Mouse (Mus musculus) testis, adult 2 months (tissue): Measurements from ENCODE around the gene Nav3. TPM values are rescaled to one million over a fixed set of nuclear protein-coding genes. Genes with fewer than 3 reads are reported as not detected.

Experiments used
- H3K27ac ChIP-seq: fragments of 200-500 bp; 2 replicates; pipeline ENCODE4 v1.5.1; 2012; ENCODE audit warnings: low read depth, low read length; ENCODE audit not compliant: control insufficient read depth, insufficient read depth
- H3K27me3 ChIP-seq: fragments of 200-500 bp; 2 replicates; pipeline ENCODE4 v1.6.1; 2012; ENCODE audit warnings: mild to moderate bottlenecking, low read length, moderate library complexity; ENCODE audit not compliant: control insufficient read depth, insufficient read depth
- H3K36me3 ChIP-seq: fragments of 200-500 bp; 2 replicates; pipeline ENCODE4 v1.6.1; 2012; ENCODE audit warnings: mild to moderate bottlenecking, low read length; ENCODE audit not compliant: control insufficient read depth, insufficient read depth
- H3K4me1 ChIP-seq: fragments of 200-500 bp; 2 replicates; pipeline ENCODE4 v1.6.1; 2012; ENCODE audit warnings: low read length; ENCODE audit not compliant: control insufficient read depth, insufficient read depth
- H3K4me3 ChIP-seq: fragments of 200-500 bp; 2 replicates; pipeline ENCODE4 v1.5.1; 2012; ENCODE audit warnings: low read depth, mild to moderate bottlenecking, low read length, moderate library complexity, mixed read lengths; ENCODE audit not compliant: control insufficient read depth
- CTCF ChIP-seq: fragments of 200-500 bp; IDR thresholded peaks from 2 replicates; pipeline ENCODE4 v1.5.1; 2012; ENCODE audit warnings: low read depth, mild to moderate bottlenecking, inconsistent platforms, low read length, moderate library complexity; ENCODE audit not compliant: control insufficient read depth, insufficient read depth, insufficient replicate concordance
- POLR2A ChIP-seq: fragments of 200-500 bp; IDR thresholded peaks from 2 replicates; pipeline ENCODE4 v1.6.1; 2012; ENCODE audit warnings: low read depth, mild to moderate bottlenecking, inconsistent platforms, low read length, moderate library complexity; ENCODE audit not compliant: control insufficient read depth
- polyA plus RNA-seq: library from polyadenylated mRNA; depleted of rRNA; stranded (reverse); fragments of >200 nt; gene quantifications from 2 replicates; pipeline ENCODE4 v1.2.3, GENCODE M21; 2012

Nav3 gene
- polyA plus RNA-seq, 1 experiment, result 0.32 TPM

DNA sequence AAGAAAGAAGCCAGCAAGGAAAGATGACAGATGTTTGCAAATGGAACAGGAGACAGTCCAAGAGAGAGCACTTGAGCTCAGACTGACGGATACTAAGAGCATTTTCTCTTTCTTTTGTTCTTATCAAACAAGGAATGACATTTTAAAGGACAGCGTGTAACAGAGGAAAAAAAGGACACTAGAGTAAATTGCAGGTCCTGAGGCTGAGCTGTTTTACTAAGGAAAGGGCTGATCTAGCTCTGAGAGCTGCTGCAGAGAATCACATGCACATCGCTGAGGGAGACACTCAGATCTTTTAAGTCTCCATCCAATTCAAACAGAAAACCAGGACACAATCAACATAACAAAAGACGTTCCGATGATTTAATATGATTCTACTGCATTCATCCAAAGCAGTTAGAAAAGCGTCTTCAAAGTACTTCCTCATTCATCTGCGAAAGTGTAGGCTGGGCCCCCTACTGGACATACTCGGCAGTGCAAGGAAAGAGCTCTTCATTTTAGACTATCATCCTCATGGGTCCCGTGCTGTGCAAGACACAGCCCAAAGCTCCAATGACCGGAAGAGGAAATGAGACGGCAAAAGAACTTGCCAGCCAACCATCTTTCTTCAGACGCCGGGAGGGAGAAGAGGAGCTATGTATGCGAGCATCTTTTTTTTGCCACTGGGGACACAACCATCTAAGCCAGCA, 791.2 kb downstream of the Nav3 start:
- Histone ChIP-seq H3K4me1 (no peaks in the 10 kb centered on the region), H3K27me3 (no peaks in the 10 kb centered on the region), H3K27ac (no peak overlapping the region), H3K36me3 (no peaks in the 10 kb centered on the region), H3K4me3 (no peak overlapping the region)
- TF ChIP-seq CTCF, result peak; percentile 55; the same call in 1 of the 2 replicates
- TF ChIP-seq POLR2A, result no peak

DNA sequence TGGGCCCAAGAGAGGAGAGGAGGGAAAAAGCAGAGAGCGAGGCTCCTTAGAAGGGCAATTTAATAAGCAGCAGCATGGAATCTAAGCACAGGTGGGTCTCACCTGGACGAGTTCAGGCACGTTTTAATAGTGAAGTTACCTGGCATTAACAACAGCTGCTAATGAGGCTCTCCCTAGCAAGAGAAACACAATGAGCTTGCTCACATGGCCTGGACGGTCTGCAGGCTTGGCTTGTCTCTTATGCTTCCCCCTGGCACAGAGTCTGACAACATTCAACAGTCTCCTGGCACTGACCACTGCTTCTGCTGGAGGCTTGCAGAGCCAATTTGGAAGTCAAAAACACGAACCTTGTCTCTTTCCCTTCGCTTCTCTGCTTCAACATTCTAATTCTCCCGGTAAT, 804.5 kb downstream of the Nav3 start:
- Histone ChIP-seq H3K27ac (no peak overlapping the region), H3K4me1 (no peaks in the 10 kb centered on the region), H3K4me3 (no peak overlapping the region), H3K36me3 (no peaks in the 10 kb centered on the region), H3K27me3 (no peaks in the 10 kb centered on the region)
- no peak for TF ChIP-seq CTCF
- TF ChIP-seq POLR2A, result no peak

DNA sequence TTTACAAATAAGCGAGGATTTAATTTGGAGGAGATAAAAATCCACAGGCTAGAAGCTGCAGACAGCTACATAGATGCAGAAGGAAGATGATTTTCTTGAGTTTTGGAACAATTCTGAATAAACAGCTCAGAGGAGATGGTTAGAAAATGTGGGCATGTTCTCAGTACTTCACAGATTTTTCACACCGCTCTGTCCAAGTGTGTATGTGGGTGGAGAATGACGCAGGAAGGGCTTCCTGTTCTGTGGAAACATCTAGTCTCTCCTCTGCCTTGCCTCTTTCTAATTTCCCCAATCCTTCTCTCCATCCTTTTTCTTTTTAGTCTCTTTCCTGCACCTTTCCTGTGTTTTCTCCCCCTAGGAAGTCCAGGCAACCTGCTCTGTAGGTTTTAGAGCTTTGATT, 812.4 kb downstream of the Nav3 start:
- Histone ChIP-seq H3K4me3 (no peak overlapping the region), H3K4me1 (no peaks in the 10 kb centered on the region; the same call in 1 of the 2 replicates), H3K27me3 (no peaks in the 10 kb centered on the region), H3K27ac (no peak overlapping the region), H3K36me3 (no peaks in the 10 kb centered on the region)
- TF ChIP-seq POLR2A (no peak), CTCF (no peak)

DNA sequence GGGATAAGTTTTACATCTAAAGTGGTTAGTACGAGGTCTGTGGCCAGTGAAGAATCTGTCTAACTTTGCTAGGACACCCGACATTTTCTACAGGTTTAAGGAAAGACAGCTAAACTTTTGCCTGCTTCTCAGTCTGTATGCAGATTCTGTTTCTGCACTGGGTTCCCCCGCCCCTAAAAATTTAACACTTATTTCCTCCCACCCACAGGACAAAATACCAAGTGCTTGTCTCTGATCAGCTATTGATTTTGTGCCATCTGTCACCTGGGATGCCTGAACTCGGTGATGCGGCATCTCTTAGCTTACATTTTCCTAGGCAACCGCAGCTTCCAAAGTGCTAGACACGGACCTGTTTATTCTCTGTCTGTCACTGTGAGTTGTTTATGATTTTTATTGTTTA, 814.2 kb downstream of the Nav3 start:
- H3K36me3 ChIP-seq, result no peaks in the 10 kb centered on the region
- H3K27me3 ChIP-seq, result no peaks in the 10 kb centered on the region
- H3K4me1 ChIP-seq, result peaks cover 2% of the 10 kb centered on the region; the same call in 1 of the 2 replicates
- no peak for TF ChIP-seq POLR2A
- no peak for TF ChIP-seq CTCF
- no peak overlapping the region for H3K27ac ChIP-seq
- H3K4me3 ChIP-seq, result no peak overlapping the region

DNA sequence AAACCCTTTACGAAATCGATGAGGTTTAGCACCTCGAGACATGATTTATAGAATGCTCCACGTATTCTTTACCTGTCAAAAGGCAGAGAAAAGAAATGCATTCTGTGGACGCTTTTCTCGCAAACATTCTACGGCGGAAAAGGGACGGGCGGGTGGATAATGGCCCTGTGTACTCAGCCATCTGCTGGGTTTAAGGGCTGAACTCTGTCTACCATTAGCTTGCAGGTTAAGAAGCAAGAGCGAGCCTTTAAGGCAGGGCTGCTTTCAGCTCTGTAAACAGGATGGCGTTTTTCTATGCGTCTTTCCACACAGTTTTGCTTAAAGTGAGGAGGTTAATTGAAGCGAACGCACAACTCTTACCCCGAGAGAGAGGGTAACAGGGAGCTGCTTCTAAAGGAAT, 818.3 kb downstream of the Nav3 start:
- no peaks in the 10 kb centered on the region for H3K36me3 ChIP-seq
- no peaks in the 10 kb centered on the region for H3K27me3 ChIP-seq
- H3K27ac ChIP-seq, result no peak overlapping the region
- TF ChIP-seq CTCF (no peak), POLR2A (no peak)
- no peak overlapping the region for H3K4me3 ChIP-seq
- peaks cover 2% of the 10 kb centered on the region; the same call in 1 of the 2 replicates for H3K4me1 ChIP-seq
